Mouse (Mus musculus): ENCODE measurements at regions not wholly inside any gene's neighbourhood (a gene's known extent, or its start where the extent isn't known, plus 50 kb on each side); places are given as distances from the start of the nearest gene placed in this dataset.
"Not testable (repeated sequence)": the region's sequence is repeated elsewhere in the genome, so short reads cannot be mapped to it uniquely, and the experiment has no call there.

DNA sequence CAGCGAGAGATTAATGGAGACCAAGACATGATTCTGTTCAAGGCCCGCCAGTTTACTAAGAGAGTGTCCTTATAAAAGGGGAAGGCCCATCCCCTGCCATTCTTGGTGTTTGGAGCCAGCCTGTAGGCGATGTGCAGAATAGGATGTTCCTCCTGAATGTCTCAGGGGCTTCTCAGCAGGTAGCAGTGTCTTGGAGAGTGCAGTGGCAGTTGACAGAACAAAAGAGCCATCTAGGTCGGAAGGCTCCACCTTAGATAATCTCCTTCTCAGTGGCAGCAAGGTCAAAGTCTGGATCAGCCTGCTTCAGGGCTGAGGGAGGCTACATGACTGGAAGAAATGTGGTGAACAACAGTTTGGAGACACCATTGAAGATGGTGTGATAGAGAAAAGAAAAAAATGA is 171.7 kb downstream of the Diras2 start:
- H3K36me3 ChIP-seq (ENCODE audit: control insufficient read depth, insufficient read depth, low read length); H3K4me3 ChIP-seq (ENCODE audit: low read depth, low read length); H3K27me3 ChIP-seq (ENCODE audit: control insufficient read depth, insufficient read depth, low read length); H3K9me3 ChIP-seq (ENCODE audit: control insufficient read depth, low read length); H3K9ac ChIP-seq (ENCODE audit: low read length); H3K4me1 ChIP-seq (ENCODE audit: control insufficient read depth, insufficient read depth, low read length); H3K4me2 ChIP-seq (ENCODE audit: low read depth); DNase-seq (ENCODE audit: low spot score); H3K27ac ChIP-seq (ENCODE audit: low read depth, low read length); ATAC-seq (ENCODE audit: insufficient read depth, low FRiP score, low TSS enrichment): not testable (repeated sequence)
- WGBS, result 81% methylated on average over 4 of the region's 4 CpGs

DNA sequence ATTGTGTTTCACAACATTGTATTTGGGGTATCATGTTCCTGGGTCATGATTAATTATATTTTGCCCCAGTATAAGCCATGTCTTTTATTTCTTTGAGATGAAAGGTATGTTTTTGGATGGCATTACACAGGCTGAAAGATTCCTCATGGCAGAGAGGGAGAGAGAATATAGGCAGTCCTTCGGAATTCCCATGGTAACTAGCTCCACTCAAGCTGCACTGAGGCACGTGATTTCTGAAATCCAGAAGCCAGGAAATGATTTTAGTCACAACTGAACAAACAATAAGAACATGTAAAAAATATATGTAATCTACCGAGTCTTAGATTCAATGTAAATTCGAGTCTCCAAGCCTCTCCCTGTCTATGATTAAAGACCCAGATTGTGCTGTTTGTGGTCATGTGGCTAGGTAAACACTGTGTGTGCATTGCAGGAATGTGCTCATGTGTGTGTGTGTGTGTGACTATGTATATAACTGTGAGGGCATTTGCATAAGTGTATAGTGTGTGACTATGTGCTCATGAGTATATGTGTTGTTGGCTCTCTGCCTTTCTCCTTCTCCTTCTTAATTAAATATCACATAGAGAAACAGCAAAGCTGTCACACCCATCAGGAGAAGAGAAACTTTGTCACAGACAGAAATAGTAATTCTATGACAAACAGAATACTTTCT is 169.8 kb downstream of the Diras2 start:
- DNase-seq (ENCODE audit: low spot score), result no peak
- H3K4me2 ChIP-seq (ENCODE audit: low read depth), result no peak overlapping the region
- H3K9me3 ChIP-seq (ENCODE audit: control insufficient read depth, low read length), result no peaks in the 10 kb centered on the region
- no peak overlapping the region for H3K9ac ChIP-seq (ENCODE audit: low read length)
- no peak overlapping the region for H3K27ac ChIP-seq (ENCODE audit: low read depth, low read length)
- WGBS, result 83% methylated on average over 4 of the region's 4 CpGs
- no peaks in the 10 kb centered on the region for H3K27me3 ChIP-seq (ENCODE audit: control insufficient read depth, insufficient read depth, low read length)
- no peak overlapping the region for H3K4me3 ChIP-seq (ENCODE audit: low read depth, low read length)
- H3K36me3 ChIP-seq (ENCODE audit: control insufficient read depth, insufficient read depth, low read length), result no peaks in the 10 kb centered on the region
- no peak for ATAC-seq (ENCODE audit: insufficient read depth, low FRiP score, low TSS enrichment)
- H3K4me1 ChIP-seq (ENCODE audit: control insufficient read depth, insufficient read depth, low read length), result no peaks in the 10 kb centered on the region

- no peak overlapping the region for H3K4me3 ChIP-seq (ENCODE audit: low read depth, low read length)
- H3K27me3 ChIP-seq (ENCODE audit: control insufficient read depth, insufficient read depth, low read length), result no peaks in the 10 kb centered on the region
- no peak for DNase-seq (ENCODE audit: low spot score)
- WGBS, result 91% methylated on average over 5 of the region's 5 CpGs
- H3K9ac ChIP-seq (ENCODE audit: low read length), result no peak overlapping the region
- no peaks in the 10 kb centered on the region for H3K36me3 ChIP-seq (ENCODE audit: control insufficient read depth, insufficient read depth, low read length)
- no peak overlapping the region for H3K27ac ChIP-seq (ENCODE audit: low read depth, low read length)
- no peaks in the 10 kb centered on the region for H3K4me1 ChIP-seq (ENCODE audit: control insufficient read depth, insufficient read depth, low read length)
- ATAC-seq (ENCODE audit: insufficient read depth, low FRiP score, low TSS enrichment), result no peak
- no peak overlapping the region for H3K4me2 ChIP-seq (ENCODE audit: low read depth)
- no peaks in the 10 kb centered on the region for H3K9me3 ChIP-seq (ENCODE audit: control insufficient read depth, low read length)
These were observed 168.8 kb downstream of the Diras2 start for GRCm38 (mm10) chr13:52362266-52362665.

- H3K4me3 ChIP-seq (ENCODE audit: low read depth, low read length), result no peak overlapping the region
- DNase-seq (ENCODE audit: low spot score), result no peak
- H3K4me2 ChIP-seq (ENCODE audit: low read depth), result no peak overlapping the region
- no peaks in the 10 kb centered on the region for H3K27me3 ChIP-seq (ENCODE audit: control insufficient read depth, insufficient read depth, low read length)
- no peaks in the 10 kb centered on the region for H3K36me3 ChIP-seq (ENCODE audit: control insufficient read depth, insufficient read depth, low read length)
- ATAC-seq (ENCODE audit: insufficient read depth, low FRiP score, low TSS enrichment), result no peak
- H3K4me1 ChIP-seq (ENCODE audit: control insufficient read depth, insufficient read depth, low read length), result no peaks in the 10 kb centered on the region
- no peaks in the 10 kb centered on the region for H3K9me3 ChIP-seq (ENCODE audit: control insufficient read depth, low read length)
- H3K9ac ChIP-seq (ENCODE audit: low read length), result no peak overlapping the region
- no peak overlapping the region for H3K27ac ChIP-seq (ENCODE audit: low read depth, low read length)
These were observed 161.2 kb downstream of the Diras2 start for GRCm38 (mm10) chr13:52369851-52370250.

DNA sequence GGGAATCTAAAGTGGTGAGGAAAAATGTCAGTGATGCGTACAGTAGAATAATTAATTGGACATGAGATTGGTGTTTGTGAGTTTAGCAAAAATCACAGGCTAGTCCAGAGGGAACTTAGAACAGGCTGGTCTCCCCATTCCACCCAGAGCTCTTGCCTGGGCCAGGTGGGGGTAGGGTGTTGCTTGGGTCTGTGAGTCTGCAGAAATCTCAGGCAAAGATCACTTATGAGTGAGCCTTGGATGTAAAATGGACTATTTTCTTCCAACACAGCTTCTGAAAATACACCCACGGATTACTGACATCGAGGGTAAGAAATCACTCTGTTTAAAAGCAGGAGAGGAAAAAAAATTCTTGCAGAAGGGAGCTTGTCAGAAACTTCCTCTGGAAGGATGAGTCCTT is 159.1 kb downstream of the Diras2 start:
- no peak for DNase-seq (ENCODE audit: low spot score)
- Histone ChIP-seq H3K27ac (ENCODE audit: low read depth, low read length) (no peak overlapping the region), H3K4me1 (ENCODE audit: control insufficient read depth, insufficient read depth, low read length) (no peaks in the 10 kb centered on the region), H3K9ac (ENCODE audit: low read length) (no peak overlapping the region), H3K4me2 (ENCODE audit: low read depth) (no peak overlapping the region), H3K4me3 (ENCODE audit: low read depth, low read length) (no peak overlapping the region), H3K36me3 (ENCODE audit: control insufficient read depth, insufficient read depth, low read length) (no peaks in the 10 kb centered on the region), H3K9me3 (ENCODE audit: control insufficient read depth, low read length) (no peaks in the 10 kb centered on the region), H3K27me3 (ENCODE audit: control insufficient read depth, insufficient read depth, low read length) (no peaks in the 10 kb centered on the region)
- WGBS, result 88% methylated on average over 3 of the region's 3 CpGs
- no peak for ATAC-seq (ENCODE audit: insufficient read depth, low FRiP score, low TSS enrichment)

GRCm38 (mm10) chr13:52374781-52375180 is 156.3 kb downstream of the Diras2 start:
- Histone ChIP-seq H3K9ac (ENCODE audit: low read length) (no peak overlapping the region), H3K4me3 (ENCODE audit: low read depth, low read length) (no peak overlapping the region), H3K36me3 (ENCODE audit: control insufficient read depth, insufficient read depth, low read length) (no peaks in the 10 kb centered on the region), H3K4me1 (ENCODE audit: control insufficient read depth, insufficient read depth, low read length) (no peaks in the 10 kb centered on the region), H3K27me3 (ENCODE audit: control insufficient read depth, insufficient read depth, low read length) (no peaks in the 10 kb centered on the region), H3K9me3 (ENCODE audit: control insufficient read depth, low read length) (peaks cover 2% of the 10 kb centered on the region; the same call in 1 of the 2 replicates), H3K27ac (ENCODE audit: low read depth, low read length) (no peak overlapping the region), H3K4me2 (ENCODE audit: low read depth) (no peak overlapping the region)
- no peak for ATAC-seq (ENCODE audit: insufficient read depth, low FRiP score, low TSS enrichment)
- no peak for DNase-seq (ENCODE audit: low spot score)
- WGBS, result 77% methylated on average over 3 of the region's 3 CpGs

- no peak for DNase-seq (ENCODE audit: low spot score)
- WGBS, result 79% methylated on average over 1 of the region's 1 CpGs
These were observed 152.8 kb downstream of the Diras2 start for GRCm38 (mm10) chr13:52378236-52378635.

GRCm38 (mm10) chr13:52389271-52389670 is 141.8 kb downstream of the Diras2 start:
- Histone ChIP-seq H3K4me1 (ENCODE audit: control insufficient read depth, insufficient read depth, low read length) (no peaks in the 10 kb centered on the region), H3K4me3 (ENCODE audit: low read depth, low read length) (no peak overlapping the region), H3K27ac (ENCODE audit: low read depth, low read length) (no peak overlapping the region), H3K4me2 (ENCODE audit: low read depth) (no peak overlapping the region), H3K27me3 (ENCODE audit: control insufficient read depth, insufficient read depth, low read length) (no peaks in the 10 kb centered on the region), H3K9me3 (ENCODE audit: control insufficient read depth, low read length) (no peaks in the 10 kb centered on the region), H3K9ac (ENCODE audit: low read length) (no peak overlapping the region), H3K36me3 (ENCODE audit: control insufficient read depth, insufficient read depth, low read length) (no peaks in the 10 kb centered on the region)
- DNase-seq (ENCODE audit: low spot score), result no peak
- ATAC-seq (ENCODE audit: insufficient read depth, low FRiP score, low TSS enrichment), result no peak
- 88% methylated on average over 5 of the region's 5 CpGs for WGBS

More at GRCm38 (mm10) chr13:52378236-52378635, 152.8 kb downstream of the Diras2 start:
- H3K9ac ChIP-seq (ENCODE audit: low read length), result no peak overlapping the region
- no peaks in the 10 kb centered on the region for H3K27me3 ChIP-seq (ENCODE audit: control insufficient read depth, insufficient read depth, low read length)
- H3K4me1 ChIP-seq (ENCODE audit: control insufficient read depth, insufficient read depth, low read length), result no peaks in the 10 kb centered on the region
- no peak overlapping the region for H3K27ac ChIP-seq (ENCODE audit: low read depth, low read length)
- no peak for ATAC-seq (ENCODE audit: insufficient read depth, low FRiP score, low TSS enrichment)
- H3K36me3 ChIP-seq (ENCODE audit: control insufficient read depth, insufficient read depth, low read length), result no peaks in the 10 kb centered on the region
- H3K9me3 ChIP-seq (ENCODE audit: control insufficient read depth, low read length), result peaks cover 2% of the 10 kb centered on the region; the same call in 1 of the 2 replicates
- H3K4me2 ChIP-seq (ENCODE audit: low read depth), result no peak overlapping the region
- no peak overlapping the region for H3K4me3 ChIP-seq (ENCODE audit: low read depth, low read length)

DNA sequence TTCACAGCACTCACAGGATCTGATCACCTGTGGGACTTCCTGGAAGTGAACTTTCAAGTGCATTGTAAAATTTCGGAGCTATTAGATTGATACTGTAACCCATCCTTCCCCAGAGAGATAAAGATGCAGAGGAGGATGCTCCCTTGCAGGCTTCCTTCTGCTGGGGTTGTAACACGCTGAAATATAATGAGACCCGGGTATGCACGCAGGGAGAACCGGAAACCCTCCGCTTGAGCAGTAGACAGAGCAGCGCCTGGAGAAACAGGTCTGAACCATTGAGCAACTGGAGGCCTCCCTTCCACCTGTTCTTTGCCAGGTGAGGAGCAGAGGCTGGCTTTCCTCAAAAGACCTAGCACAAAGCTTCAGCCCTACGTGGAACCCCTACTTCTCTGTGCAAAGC is 135.3 kb downstream of the Diras2 start:
- ATAC-seq (ENCODE audit: insufficient read depth, low FRiP score, low TSS enrichment), result no peak
- Histone ChIP-seq H3K4me3 (ENCODE audit: low read depth, low read length) (no peak overlapping the region), H3K9ac (ENCODE audit: low read length) (no peak overlapping the region), H3K9me3 (ENCODE audit: control insufficient read depth, low read length) (no peaks in the 10 kb centered on the region), H3K4me1 (ENCODE audit: control insufficient read depth, insufficient read depth, low read length) (no peaks in the 10 kb centered on the region), H3K27ac (ENCODE audit: low read depth, low read length) (no peak overlapping the region), H3K36me3 (ENCODE audit: control insufficient read depth, insufficient read depth, low read length) (no peaks in the 10 kb centered on the region), H3K4me2 (ENCODE audit: low read depth) (no peak overlapping the region), H3K27me3 (ENCODE audit: control insufficient read depth, insufficient read depth, low read length) (no peaks in the 10 kb centered on the region)
- DNase-seq (ENCODE audit: low spot score), result no peak
- 89% methylated on average over 8 of the region's 8 CpGs for WGBS
